Mouse (Mus musculus) kidney, postnatal 14 days (tissue): ENCODE results near the gene Foxe1.
A peak's percentile ranks its signal among the peaks of the same experiment; 100 is the strongest.

ENCODE experiments used
- DNase-seq: peaks from one replicate; pipeline ENCODE4 v3.0.0; 2022; ENCODE audit warnings: mixed read lengths

Gene Foxe1

GRCm38 (mm10) chr4:46343596-46344260, at the start of gene Foxe1:
TSS of gene Foxe1 (plus strand) at chr4:46343609.
- no peak for DNase-seq

- DNase-seq, result peak; percentile 59
Measured at GRCm38 (mm10) chr4:46304071-46304470, 39.3 kb upstream of the Foxe1 start.

- DNase-seq, result peak; percentile 91
Measured at GRCm38 (mm10) chr4:46304757-46305384, 38.5 kb upstream of the Foxe1 start.

GRCm38 (mm10) chr4:46305436-46305835, 38.0 kb upstream of the Foxe1 start:
- DNase-seq, result no peak

- peak; percentile 25 for DNase-seq
Measured at GRCm38 (mm10) chr4:46307341-46307740, 36.1 kb upstream of the Foxe1 start.

GRCm38 (mm10) chr4:46307869-46308268, 35.5 kb upstream of the Foxe1 start:
- no peak for DNase-seq

- no peak for DNase-seq
Measured at GRCm38 (mm10) chr4:46311631-46312030, 31.8 kb upstream of the Foxe1 start.

GRCm38 (mm10) chr4:46321730-46322389, 21.5 kb upstream of the Foxe1 start:
- DNase-seq, result no peak

GRCm38 (mm10) chr4:46322715-46323114, 20.7 kb upstream of the Foxe1 start:
- no peak for DNase-seq

GRCm38 (mm10) chr4:46328906-46329305, 14.5 kb upstream of the Foxe1 start:
- no peak for DNase-seq

- DNase-seq, result peak; percentile 41
Measured at GRCm38 (mm10) chr4:46335846-46336245, 7.6 kb upstream of the Foxe1 start.

GRCm38 (mm10) chr4:46337990-46338389, 5.4 kb upstream of the Foxe1 start:
- DNase-seq, result no peak

- DNase-seq, result no peak
Measured at GRCm38 (mm10) chr4:46339026-46339425, 4.4 kb upstream of the Foxe1 start.

- DNase-seq, result no peak
Measured at GRCm38 (mm10) chr4:46339584-46339983, 3.8 kb upstream of the Foxe1 start.

GRCm38 (mm10) chr4:46341831-46342680, 1.4 kb upstream of the Foxe1 start:
- DNase-seq, result no peak

GRCm38 (mm10) chr4:46342711-46343286, 610 bp upstream of the Foxe1 start:
- no peak for DNase-seq

GRCm38 (mm10) chr4:46344288-46344687, 879 bp downstream of the Foxe1 start:
- DNase-seq, result peak; percentile 22

GRCm38 (mm10) chr4:46345056-46345772, 1.8 kb downstream of the Foxe1 start:
- DNase-seq, result no peak

- DNase-seq, result no peak
Measured at GRCm38 (mm10) chr4:46345773-46346100, 2.3 kb downstream of the Foxe1 start.

- no peak for DNase-seq
Measured at GRCm38 (mm10) chr4:46346221-46346620, 2.8 kb downstream of the Foxe1 start.

- DNase-seq, result no peak
Measured at GRCm38 (mm10) chr4:46347141-46347540, 3.7 kb downstream of the Foxe1 start.
